ENCODE assay signal across 9 mouse cellular contexts in the genomic region with DNA sequence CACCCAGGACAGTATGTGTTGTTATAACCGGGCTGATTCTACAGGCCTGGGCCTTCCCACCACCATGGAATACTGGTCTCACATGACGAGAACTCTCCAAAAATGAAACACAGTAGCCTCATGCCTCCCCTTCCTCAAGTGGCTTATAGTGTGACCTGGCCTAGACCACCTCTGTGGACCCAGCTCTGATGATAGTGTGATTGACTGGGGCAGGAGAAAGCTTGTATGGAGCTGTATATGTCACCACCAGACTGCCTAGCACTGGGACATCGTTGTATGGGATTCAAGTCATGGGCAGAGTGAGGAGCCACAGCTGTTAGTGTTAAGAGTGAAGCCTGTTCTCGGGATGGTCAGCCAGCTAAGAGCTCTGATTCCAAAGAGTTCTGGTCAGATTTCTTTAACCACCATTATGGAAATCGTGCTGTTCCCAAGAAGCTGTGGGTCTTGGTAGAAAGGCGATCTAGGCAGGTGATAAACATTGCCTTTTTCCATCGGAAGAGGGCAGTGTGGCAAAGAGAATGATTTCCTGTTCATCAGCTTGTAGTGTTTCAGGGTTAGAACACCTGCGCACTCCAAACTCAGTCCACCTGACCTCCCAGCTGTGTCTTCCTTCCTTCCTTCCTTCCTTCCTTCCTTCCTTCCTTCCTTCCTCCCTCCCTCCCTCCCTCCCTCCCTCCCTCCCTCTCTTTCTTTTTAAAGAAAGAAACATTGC. TPM values are rescaled to one million over a fixed set of nuclear protein-coding genes. Genes with fewer than 3 reads are reported as not detected.
DNase-seq lines count a peak whose midpoint lies in the region; ATAC-seq lines count a peak whose summit lies in the region.
"Had no signal": no experiment of that assay in that cellular context is flagged by ENCODE, and none has a peak within 500 bp of the region (broad histone marks: within the 10 kb centered on the region; RNA-seq: fewer than 3 reads in every experiment).

No protein-coding gene starts in this region.

- DNase-seq in layer of hippocampus, adult 9-10 months (ENCODE audit: low spot score), result peak; percentile 22
- DNase-seq in layer of hippocampus, adult 8-10 months (ENCODE audit: low spot score in 2 of 2), result no peak
- DNase-seq in ES-CJ7 (ENCODE audit: low read depth, low spot score), result peak; percentile 64
- DNase-seq in brain, adult 2 months (ENCODE audit: low read depth, low spot score), result peak; percentile 80
- peak; percentile 24 for DNase-seq in retina, postnatal 7 days (ENCODE audit: low read depth, low spot score)
- no peak for DNase-seq in Muller cell, postnatal 12 days (ENCODE audit: inconsistent ontology term)

- ATAC-seq in inflammation-experienced regulatory T-cells, adult 6 months, result peak; percentile 78
- no peak for ATAC-seq in granulocyte monocyte progenitor cell, adult 5-6 weeks (replicated peaks; ENCODE audit: poor library complexity, severe bottlenecking)

RNA-seq across cellular contexts. Expression of a gene that starts 7.5 kb away (rescaled TPM):
- total RNA-seq in layer of hippocampus, adult 8-10 months (2022), result 1 to 10 TPM; 2.1 to 3.1 (median 2.4) TPM
- under 1 TPM in 1 of 3 experiments, not detected in 2; 0.46 TPM for polyA plus RNA-seq in inflammation-experienced regulatory T-cells, adult 6 months (2017; shearing (Covaris generic))
- not detected in 2 replicates for total RNA-seq in granulocyte monocyte progenitor cell, adult 5-6 weeks (2014; fragmentation: Nextera tagmentation)
- total RNA-seq in granulocyte monocyte progenitor cell, adult 5-6 weeks (2017), result not detected in 2 replicates
- polyA plus RNA-seq: heart, embryonic 14.5 days had no signal

RNA-seq across cellular contexts. Expression of a gene that starts 45.3 kb away (rescaled TPM):
- total RNA-seq in layer of hippocampus, adult 8-10 months (2022), result 10 to 100 TPM; 41.0 to 52.4 (median 46.1) TPM
- polyA plus RNA-seq in inflammation-experienced regulatory T-cells, adult 6 months (2017; shearing (Covaris generic)), result 100 to 1,000 TPM in 2 of 3 experiments, 10 to 100 TPM in 1; 79.7 to 114 (median 101) TPM
- total RNA-seq in granulocyte monocyte progenitor cell, adult 5-6 weeks (2014; fragmentation: Nextera tagmentation), result 85.4 and 103 TPM in 2 replicates
- total RNA-seq in granulocyte monocyte progenitor cell, adult 5-6 weeks (2017), result 119 and 126 TPM in 2 replicates

RNA-seq across cellular contexts. Expression of a gene that starts 45.3 kb away (rescaled TPM):
- 10 to 100 TPM; 57.6 to 60.7 (median 59.0) TPM for total RNA-seq in layer of hippocampus, adult 8-10 months (2022)
- polyA plus RNA-seq in inflammation-experienced regulatory T-cells, adult 6 months (2017; shearing (Covaris generic)), result 10 to 100 TPM; 11.4 to 18.2 (median 12.4) TPM
- 66.7 and 68.4 TPM in 2 replicates for total RNA-seq in granulocyte monocyte progenitor cell, adult 5-6 weeks (2014; fragmentation: Nextera tagmentation)
- total RNA-seq in granulocyte monocyte progenitor cell, adult 5-6 weeks (2017), result 43.1 and 47.1 TPM in 2 replicates

RNA-seq across cellular contexts. Expression of a gene that starts 57.6 kb away (rescaled TPM):
- under 1 TPM in 1 of 4 experiments, not detected in 3; 0.11 TPM for total RNA-seq in layer of hippocampus, adult 8-10 months (2022)
- polyA plus RNA-seq in inflammation-experienced regulatory T-cells, adult 6 months (2017; shearing (Covaris generic)), result 1 to 10 TPM in 2 of 3 experiments, under 1 TPM in 1; 0.35 to 1.5 (median 1.3) TPM
- not detected in 2 replicates for total RNA-seq in granulocyte monocyte progenitor cell, adult 5-6 weeks (2014; fragmentation: Nextera tagmentation)
- 0.43 TPM in 1 of 2 replicates, not detected in the other for total RNA-seq in granulocyte monocyte progenitor cell, adult 5-6 weeks (2017)

Comparison
In these comparisons a context has a peak if more than half of its experiments do, and no peak if none do; other contexts are left out.
1. DNase-seq: peak in layer of hippocampus, adult 9-10 months (single experiment), ES-CJ7 (single experiment), brain, adult 2 months (single experiment) and retina, postnatal 7 days (single experiment); none in layer of hippocampus, adult 8-10 months (0 of 2) and Muller cell, postnatal 12 days (single experiment).